Mouse (Mus musculus): ENCODE measurements at regions not wholly inside any gene's neighbourhood (a gene's known extent, or its start where the extent isn't known, plus 50 kb on each side); places are given as distances from the start of the nearest gene placed in this dataset.

DNA sequence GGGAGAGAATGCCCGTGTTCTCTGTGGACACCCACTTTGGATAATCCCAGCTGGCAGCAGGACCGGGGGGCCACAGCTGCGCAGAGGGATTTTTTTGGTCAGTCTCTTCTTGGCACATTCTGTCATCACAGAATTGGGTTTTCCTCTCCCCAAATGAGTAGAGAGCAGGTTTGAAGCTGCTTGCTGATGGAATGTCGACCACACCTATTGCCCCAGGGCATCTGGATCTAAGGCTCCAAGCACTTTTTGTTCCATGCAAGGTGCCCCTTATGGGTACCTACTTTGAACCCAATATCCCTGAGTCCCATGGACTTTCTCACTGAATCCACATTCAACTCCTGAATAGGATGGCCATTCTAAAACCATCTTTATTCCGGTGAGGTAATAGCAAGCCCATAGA, 314.3 kb upstream of the Npvf start:
- no peak for DNase-seq (ENCODE audit: low spot score in 2 of 2)

DNA sequence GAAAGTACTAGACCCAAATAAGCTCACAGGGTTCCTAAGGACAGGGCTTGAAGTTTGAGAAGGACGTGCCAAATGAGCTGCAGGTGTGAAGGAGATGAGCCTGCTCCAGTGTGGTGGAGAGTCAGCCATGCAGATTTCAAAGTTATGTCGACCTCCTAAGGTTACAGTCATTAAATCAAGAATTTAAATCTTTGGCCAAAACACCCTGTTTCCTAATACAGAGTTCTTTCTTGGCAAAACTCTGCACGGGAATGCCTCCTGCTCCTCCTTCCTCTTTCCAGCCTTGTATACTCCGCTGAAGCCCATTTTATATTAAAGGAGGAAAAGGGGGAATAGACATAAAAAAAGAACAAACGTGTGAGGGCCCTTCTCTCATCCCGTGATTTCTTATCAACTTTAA, 315.1 kb upstream of the Npvf start:
- no peak for DNase-seq (ENCODE audit: low spot score in 2 of 2)

DNA sequence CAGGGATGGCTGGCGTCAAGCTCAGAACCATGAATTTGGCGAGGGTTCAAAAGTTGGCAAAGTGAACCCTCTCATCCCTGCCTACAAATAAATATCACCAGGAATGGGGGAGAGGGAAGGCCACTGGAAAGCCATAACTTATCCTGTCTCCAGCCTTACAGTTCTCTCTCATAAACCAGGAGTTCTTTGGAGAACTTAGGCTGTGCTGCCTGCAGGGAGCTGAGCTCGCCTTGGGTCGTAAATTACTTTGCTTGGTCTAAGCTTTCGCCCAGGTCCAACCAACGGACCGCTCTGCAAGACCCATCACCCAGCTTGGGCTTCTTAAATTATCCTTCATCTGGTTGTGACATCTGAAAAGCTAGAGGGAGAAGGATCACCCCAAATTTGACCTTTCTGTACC, 315.8 kb upstream of the Npvf start:
- no peak for DNase-seq (ENCODE audit: low spot score in 2 of 2)

DNA sequence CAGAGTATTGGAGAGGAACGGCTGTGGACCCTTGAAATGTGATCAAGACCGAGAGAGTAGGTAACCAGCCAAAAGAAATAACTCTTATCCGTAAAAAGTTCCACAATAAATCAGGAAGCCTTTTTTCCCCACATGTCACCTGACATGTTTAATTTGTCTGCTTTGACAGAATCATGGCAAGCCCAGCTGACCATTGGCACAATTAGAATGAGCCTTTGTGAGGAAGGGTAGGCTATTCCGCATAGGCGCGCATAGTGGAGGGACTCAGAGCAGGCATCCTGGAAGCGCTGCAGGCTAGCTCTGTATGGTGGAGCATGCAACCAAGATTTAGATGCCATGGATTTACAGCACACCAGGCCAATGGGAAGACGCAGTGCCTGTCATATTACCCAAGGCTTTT, 316.5 kb upstream of the Npvf start:
- DNase-seq (ENCODE audit: low spot score in 2 of 2), result no peak

DNA sequence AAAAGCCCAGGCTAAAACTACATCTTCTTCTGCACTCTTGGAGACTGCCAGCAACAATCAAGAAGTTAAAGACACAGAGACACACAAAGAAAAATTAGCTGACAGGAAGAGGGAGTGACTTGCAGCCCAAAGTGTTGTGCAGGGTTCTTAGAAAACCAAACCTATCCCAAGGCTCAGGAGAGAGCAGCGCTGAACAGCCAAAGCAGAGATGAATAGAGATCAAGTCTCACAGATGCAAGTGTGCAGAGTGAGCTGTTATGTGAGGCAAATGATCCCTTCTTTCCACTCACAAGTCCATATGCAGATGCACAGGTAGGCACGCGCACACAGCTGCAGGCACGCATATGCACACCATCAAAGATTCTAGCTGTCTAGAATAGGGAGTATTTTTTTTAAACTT, 318.0 kb upstream of the Npvf start:
- DNase-seq (ENCODE audit: low spot score in 2 of 2), result no peak

DNA sequence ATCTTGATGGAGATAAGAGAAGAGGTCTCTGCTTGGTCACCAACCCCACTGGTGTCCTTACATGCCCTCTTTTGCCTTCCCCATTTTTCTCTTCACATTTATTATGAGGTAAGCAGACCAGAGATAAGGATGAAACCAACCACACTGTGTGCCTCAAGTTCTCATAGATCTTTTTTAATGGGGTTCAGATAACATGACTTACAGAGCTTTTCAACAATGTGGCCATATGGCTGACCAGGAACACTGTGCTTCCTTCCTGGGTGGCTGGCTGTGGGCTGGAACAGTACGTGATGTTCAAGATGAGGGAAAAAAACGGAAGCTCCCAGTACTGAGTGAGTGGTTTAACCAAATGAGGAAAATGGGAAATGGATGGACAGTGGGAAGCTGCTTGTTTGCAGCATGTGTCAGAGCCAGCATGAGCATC, 319.0 kb upstream of the Npvf start:
- no peak for DNase-seq (ENCODE audit: low spot score in 2 of 2)

DNA sequence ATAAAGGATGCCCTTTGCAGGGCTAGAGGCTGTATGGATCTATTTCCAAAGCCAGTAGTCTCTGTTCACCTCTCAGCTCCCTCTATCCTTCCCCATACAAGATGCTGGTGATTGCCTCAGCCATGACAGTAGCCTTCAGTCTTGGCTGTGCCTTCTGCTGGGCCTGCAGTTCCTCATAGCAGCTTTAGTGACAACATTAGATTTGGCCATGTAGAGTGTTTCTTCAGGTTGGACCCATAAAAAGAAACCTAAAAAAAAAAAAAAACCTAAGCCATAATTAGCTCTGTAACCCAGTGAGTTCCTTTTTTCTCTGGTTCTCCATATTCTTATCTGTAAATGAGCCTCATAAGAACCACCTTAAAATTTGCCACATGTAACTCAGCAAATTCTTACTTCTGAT, 319.6 kb upstream of the Npvf start:
- no peak for DNase-seq (ENCODE audit: low spot score in 2 of 2)

DNA sequence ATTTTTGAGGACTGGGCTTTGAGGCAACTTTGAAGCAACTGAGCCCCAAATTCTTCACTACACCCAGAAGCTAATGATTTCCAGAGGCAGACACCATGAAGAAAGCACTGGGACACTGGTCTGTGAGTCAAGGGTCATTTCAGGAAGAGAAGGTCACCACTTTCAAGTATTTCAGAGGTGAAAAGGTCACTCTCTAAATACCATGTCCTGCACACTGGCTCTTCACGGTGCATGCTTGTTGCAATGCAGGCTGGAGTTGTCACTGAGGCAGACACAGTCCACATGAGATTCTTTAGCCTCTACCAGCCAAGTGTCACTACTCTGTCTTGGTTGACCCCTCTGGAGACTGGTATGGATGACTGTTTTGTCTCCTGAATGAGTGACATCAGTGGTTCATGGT, 320.7 kb upstream of the Npvf start:
- DNase-seq (ENCODE audit: low spot score in 2 of 2), result no peak

DNA sequence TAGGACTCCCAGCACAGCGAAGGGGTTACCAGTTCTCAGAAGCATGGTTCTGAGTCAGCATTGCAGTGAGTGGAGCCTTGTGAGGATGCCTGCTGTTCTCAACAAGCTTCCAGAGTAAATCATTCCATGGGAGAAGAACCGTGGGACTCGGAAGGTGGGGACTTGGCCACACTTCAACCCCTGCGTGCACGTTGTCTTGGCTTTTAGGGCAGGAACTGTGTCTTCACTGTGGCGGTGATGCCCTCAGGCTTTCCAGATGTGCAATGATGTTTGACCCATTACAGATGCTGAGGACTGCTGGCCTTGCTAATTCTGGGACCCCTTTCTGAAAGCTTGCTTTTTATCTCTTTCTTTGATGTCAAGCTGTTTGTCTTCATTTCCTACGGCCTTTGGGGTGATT, 322.7 kb upstream of the Npvf start:
- DNase-seq (ENCODE audit: low spot score in 2 of 2), result no peak

DNA sequence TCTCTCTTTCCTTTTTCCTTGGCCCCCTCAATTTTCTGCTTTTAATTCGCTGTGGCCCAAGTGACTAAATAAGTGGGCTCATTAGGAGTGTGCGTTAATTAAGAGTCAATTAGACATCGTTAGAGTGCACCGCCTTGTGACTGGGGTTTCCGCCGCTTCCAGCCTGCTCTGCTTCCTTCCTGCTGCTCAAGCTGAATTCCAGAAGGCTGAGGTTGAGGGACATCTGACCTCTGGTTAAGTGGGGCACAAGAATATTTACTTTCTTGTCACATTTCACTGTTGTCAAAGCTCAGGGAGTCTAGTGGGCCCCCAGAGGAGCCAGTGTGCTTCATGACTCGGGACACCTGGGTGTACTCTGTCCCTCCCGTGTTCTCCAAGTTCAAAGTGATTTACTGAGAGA, 323.1 kb upstream of the Npvf start:
- no peak for DNase-seq (ENCODE audit: low spot score in 2 of 2)

DNA sequence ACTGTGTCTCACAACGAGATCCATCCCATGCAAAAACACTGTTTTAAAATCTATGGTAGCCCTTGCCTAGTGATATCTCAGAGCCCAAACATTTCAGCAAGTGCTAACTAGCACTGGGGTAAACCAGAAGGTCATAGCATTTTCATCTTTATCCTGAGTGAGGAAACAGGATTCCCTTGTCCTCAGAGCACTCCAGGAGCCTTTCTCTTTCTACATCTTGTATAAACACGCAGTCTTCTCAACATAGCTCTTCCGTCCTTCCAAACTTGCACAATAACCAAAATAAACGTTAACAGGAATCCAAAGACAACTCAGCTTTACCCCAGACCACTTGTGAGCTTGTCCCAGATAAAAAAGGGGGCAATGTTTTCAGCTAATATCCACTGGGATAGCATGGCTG, 323.8 kb upstream of the Npvf start:
- DNase-seq (ENCODE audit: low spot score in 2 of 2), result no peak

DNA sequence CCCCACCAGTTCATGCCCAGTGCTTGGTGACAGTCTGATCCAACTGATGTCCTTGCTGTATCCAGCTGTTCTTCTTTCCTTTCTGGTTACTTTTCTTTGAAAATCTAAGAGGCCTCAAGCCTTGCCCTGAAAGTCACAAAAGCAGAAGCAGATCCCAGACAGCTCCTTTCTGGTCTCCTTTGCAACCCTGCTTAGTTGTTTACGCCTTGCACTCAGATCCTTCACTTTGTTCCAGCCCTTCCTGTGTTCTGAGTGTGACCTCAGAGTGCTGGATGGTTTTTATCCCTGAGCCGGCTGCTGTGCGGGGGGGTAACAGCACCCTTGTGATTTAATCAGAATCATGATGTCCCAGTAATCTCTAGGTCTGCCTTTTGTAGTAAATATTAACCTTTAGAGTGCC, 324.3 kb upstream of the Npvf start:
- DNase-seq (ENCODE audit: low spot score in 2 of 2), result no peak

DNA sequence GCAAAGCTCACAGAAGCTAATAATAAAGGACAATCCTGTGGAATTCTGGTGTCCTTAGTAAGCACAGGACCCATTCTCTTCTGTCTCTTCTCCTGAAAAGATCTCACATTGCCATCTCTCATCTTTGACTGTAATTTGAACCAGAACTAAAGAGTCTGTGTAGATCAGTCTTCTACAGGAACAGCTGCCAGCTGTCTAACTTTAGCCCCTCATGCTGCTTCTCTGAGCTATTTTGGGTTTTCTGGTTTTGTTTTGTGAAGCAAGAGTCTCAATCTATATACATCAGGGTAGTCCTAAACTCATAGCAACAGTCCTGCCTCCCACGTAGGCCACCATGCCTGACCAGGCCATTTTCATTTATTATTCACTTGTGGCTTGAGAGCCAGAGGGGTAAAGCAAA, 325.5 kb upstream of the Npvf start:
- DNase-seq (ENCODE audit: low spot score in 2 of 2), result no peak

DNA sequence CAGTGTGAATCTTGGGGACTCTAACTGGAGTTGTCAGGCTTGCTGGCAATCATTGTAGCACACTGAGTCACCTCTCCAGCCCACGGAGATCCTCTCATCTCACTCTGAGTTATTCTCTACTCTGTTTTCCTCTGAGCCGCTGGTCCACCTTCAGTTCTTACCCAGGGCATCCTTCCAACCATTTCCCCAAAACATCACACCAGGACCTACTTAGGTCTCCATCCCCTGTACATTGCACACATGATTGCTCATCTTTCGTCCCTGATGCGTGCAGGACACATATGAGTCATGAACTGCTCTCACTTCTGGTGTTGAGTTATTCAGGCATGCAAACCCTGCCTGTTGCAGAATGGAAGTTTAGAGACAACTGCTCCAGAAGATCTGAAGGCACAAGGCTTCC, 326.1 kb upstream of the Npvf start:
- no peak for DNase-seq (ENCODE audit: low spot score in 2 of 2)

DNA sequence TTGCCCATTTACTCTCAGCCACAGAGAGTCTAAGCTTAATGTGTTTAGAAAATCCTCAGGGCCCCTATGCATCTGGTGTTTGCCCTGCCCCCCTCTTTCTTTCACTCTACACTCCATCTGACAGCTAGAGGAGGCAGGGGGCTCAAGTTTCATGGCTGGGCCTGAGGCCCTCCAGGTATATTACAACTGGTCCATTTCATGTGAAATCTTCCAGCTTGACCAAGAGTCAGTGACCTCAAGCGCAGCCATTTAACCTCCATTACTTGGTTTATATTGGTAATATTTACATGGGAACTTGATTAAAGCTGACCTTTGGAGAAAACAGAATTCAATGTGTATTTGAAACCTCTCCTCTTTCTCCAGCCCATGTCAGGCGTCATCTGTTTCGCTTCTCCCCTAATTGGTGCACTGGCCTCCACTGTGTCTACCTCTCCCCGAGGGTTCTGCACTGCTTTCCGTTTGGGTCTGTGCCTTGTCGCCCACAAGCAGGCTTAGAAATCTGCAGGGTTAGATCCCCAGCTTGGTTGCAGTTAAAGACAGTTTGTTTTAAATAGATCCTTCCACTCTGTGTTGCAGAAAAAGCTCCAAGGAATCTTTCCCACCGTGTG, 327.6 kb upstream of the Npvf start:
- no peak for DNase-seq (ENCODE audit: low spot score in 2 of 2)

DNA sequence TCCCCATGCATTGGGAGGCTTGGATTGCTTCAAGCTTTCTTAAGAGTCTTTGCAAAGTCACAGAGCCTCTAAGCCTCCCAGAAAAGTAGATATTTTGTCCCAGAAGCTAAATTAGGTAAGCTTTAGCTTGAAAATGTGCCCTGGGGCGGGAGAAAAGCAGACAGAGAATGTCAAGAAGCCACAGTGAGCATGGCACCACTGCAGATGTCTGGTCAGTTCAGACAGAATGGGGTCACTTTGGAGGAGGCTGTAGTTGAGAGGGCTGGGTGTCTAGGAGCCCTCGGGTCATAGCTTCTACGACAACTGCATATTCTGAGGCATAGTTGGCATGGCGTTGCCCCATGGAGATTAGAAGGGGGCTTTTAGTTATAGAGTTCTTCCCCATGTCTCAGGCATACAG, 328.6 kb upstream of the Npvf start:
- DNase-seq (ENCODE audit: low spot score in 2 of 2), result no peak

DNA sequence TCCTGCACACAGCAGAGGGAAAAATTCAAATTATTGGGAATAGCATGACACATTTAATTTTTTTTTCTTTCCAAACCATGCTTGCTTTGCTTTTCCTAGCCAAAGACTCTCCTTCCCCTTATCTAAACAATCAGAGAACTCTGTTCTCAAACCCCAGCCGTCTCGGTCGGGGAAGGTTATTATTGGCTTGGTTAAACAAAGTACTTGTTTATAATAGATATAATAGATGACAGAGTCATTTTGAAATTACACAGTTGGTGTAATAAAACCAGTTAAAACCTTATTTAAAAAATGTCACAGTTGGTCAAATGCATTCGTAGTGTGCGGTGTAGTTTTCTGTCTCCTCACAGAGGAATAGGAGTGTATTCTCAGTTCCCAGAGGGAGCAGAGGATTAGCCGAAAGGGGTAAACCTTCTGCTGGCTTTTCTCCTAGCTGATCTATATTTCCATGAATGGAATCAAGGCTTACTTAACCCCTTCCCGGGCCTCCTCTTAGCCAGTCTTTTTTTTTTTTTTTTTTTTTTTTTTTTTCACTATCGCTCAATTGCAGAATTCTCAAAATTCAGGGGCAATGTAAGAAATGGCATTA, 329.4 kb upstream of the Npvf start:
- DNase-seq (ENCODE audit: low spot score in 2 of 2), result no peak

DNA sequence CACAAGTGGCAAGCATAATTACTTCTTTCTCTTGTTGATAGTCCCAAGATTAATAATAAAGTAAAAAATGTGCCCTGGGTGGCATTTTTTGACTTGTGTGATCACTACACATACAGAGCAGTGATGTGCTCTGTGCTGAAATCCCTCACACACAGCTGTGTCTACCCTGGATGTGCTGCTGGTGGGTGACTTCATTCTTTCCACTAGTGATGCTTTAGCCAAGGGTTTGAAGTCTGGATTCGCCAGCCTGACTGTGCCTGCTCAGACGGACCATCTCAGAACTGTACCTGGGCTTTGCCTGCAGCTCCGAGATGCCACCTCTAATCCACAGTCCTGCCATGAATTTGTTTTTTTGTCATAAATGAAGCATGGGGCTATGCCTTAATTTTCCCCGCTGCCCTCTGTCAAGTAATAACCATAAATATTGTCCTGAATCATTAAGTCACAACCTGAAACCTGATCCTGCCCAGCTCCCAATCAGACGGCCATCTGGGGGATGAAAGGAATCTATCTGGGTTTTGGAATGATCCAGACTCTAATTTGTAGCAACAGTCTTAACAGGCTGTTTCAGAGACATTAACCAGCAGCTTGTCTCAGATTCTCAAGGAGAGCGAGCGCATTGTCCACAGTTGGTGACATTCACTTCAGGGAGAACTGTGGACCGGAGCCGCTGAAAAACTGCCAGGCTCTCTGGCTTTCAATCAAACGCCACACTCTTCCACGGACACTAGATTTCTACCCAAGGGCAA, 330.1 kb upstream of the Npvf start:
- no peak for DNase-seq (ENCODE audit: low spot score in 2 of 2)

DNA sequence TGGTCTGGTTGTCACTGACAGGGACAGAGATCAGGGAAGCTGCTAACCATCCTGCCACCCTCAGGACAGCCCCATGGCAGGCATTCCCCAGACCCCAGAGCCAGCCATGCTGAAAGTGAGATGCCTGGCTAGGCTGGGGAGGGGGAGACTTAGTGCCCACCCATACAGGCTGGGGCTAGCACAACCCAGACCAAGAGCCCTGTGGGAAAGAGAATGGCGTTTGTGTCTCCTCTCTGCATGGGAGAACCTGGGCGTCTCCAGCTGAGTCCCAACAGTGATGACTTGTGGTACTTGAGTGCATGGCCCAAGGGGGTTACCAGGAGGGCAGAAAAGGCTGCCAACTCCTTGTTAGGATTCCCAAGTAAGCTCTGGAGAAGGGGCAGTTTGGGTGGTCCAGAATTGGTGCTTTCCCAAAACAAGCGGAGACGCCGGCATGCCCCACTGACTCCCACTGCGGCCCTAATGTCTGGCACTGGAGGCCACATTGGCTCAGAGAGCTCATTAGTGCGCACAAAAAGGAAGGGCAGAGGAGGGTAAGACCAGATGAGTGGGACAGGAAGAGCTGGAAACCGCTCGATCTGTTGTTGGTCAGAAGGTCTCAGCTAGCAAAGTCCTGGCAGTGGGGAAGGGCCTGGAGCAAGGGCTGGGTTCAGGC, 332.2 kb upstream of the Npvf start:
- DNase-seq (ENCODE audit: low spot score in 2 of 2), result no peak

DNA sequence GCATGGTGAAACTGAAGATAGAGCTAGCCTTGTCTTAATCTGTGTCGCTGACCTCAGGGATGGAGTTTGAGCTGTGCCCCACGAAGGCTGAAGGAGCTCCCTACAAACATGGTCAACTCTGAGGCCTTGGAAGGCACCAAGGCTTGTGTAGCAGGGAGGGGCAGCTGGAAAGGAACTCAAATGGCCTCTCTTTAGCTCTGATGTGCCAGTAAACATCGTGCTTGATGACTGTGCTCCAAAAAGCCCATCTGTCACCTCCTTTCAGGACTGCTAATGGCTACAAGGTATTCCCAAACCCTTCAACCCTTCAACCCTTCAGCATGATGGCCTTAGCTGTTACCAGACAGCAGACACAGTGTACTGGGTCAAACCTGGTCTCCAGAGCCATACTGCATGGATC, 334.3 kb upstream of the Npvf start:
- DNase-seq (ENCODE audit: low spot score in 2 of 2), result no peak

DNA sequence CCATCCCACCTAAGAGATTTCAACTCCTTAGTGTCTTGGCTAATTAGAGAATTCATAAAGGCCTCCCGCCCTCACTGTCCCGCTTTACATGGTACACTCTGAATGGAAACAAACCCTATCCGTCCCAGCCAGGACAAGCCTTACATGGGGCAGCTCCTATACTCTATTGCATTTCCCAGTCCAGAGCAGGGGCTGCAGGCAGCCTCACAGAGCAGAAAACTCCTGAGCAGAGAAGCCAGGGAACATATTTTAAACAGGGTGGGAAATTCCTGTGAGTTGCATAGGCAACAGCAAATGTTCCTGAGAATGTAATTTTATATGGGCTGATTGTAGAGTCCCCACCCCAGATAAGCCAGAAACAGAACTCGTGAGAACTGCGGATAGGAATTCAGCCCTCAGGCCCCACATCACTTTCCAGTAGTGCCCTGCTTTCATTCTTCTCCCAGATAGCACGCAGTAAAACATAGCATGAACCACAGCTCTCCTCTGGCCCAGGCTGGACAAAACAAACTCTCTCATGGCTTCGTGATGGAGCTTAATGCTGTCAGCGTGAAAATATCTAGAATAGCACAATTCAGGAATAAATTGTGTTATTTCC, 337.4 kb upstream of the Npvf start:
- DNase-seq (ENCODE audit: low spot score in 2 of 2), result no peak

DNA sequence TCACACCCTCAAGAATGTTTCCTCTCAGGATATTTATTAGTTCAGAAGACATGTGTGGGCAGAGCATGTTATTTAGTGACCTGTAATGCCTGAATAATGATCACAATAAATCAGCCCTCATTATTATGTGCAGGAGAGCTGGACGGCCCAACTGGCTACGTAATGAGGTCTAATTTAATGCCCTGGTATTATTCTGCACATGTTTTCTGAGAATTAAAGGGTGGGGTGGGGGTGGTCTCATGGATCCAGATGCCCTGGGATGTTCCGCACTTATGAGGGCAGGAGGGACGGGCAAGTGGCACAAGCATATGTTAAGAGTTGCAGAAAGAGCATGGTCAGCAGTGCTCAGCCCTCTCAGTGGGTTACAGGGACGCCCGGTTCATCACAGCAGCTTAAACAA, 339.7 kb upstream of the Npvf start:
- no peak for DNase-seq (ENCODE audit: low spot score in 2 of 2)

All from layer of hippocampus, postnatal 14 days (tissue).